In the genomic region with DNA sequence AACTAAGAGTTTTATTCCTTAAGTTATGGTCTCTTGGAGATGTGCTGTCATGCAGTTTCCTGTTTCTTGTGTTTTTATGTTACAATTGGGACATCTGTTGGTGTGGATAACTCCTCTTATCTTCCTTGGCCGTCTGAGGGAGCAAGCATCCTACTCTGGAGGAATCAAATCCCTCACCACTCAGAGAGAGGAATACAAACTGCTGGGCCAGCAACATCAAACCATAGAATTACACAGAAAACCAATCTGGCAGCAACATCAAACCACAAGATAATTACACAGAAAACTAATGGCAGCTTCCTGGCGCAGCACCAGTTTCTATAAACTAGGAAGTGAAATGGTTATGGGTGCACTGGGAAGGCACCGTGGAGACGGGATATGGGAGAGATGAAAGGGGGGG, we compare ENCODE assay signal across 39 mouse cellular contexts. TPM values are rescaled to one million over a fixed set of nuclear protein-coding genes. Genes with fewer than 3 reads are reported as not detected.
DNase-seq lines count a peak whose midpoint lies in the region; ATAC-seq and TF ChIP-seq lines count a peak whose summit lies in the region.
"Had no signal": no experiment of that assay in that cellular context is flagged by ENCODE, and none has a peak within 500 bp of the region (broad histone marks: within the 10 kb centered on the region; RNA-seq: fewer than 3 reads in every experiment).

No protein-coding gene starts in this region.

- no peaks in the 10 kb centered on the region for H3K36me3 ChIP-seq in heart, embryonic 10.5 days
- no peaks in the 10 kb centered on the region for H3K36me3 ChIP-seq in lung, embryonic 14.5 days (ENCODE audit: insufficient read depth)
- H3K36me3 ChIP-seq: heart, embryonic 15.5 days; intestine, embryonic 15.5 days; stomach, embryonic 15.5 days had no signal

- no peak overlapping the region for H3K4me3 ChIP-seq in heart, embryonic 10.5 days
- no peak overlapping the region for H3K4me3 ChIP-seq in lung, embryonic 14.5 days (ENCODE audit: low read depth, low read length)
- H3K4me3 ChIP-seq: heart, embryonic 15.5 days; intestine, embryonic 15.5 days; stomach, embryonic 15.5 days had no signal

- WGBS in heart, embryonic 10.5 days = 66% methylated on average over 4 of the region's 4 CpGs
- 41% methylated on average over 4 of the region's 4 CpGs for WGBS in lung, embryonic 14.5 days

- 0 out of 2 replicates have a peak, but pooled peaks cover 3% of the 10 kb centered on the region for H3K27me3 ChIP-seq in heart, embryonic 10.5 days (ENCODE audit: insufficient read depth, poor library complexity, severe bottlenecking)
- H3K27me3 ChIP-seq in lung, embryonic 14.5 days (ENCODE audit: insufficient read depth, low read length) = no peaks in the 10 kb centered on the region
- H3K27me3 ChIP-seq: intestine, embryonic 15.5 days; stomach, embryonic 15.5 days had no signal

- no peak for TF ChIP-seq CTCF in lung, embryonic 14.5 days (IDR thresholded peaks at IDR 0.05; ENCODE audit: low read depth)

- peak; percentile 6 for DNase-seq in heart, embryonic 10.5 days (ENCODE audit: low spot score)
- no peak for DNase-seq in heart, adult 9 months (ENCODE audit: low spot score in 2 of 2)
- peak; percentile 71 for DNase-seq in lung, embryonic 14.5 days
- DNase-seq in lung, postnatal 4 days = no peak
- peak; percentile 67 for DNase-seq in MEL-GATA-1-ER (ENCODE audit: extremely low read depth, low read depth)
- DNase-seq in right cerebral cortex, adult 2 months (ENCODE audit: low spot score in 2 of 2) = no peak
- DNase-seq in left cerebral cortex, adult 11 months (ENCODE audit: low spot score) = no peak
- DNase-seq: adrenal gland, postnatal 10 days; cerebellum, adult 11 months; cerebellum, adult 9-11 months; kidney, adult 2 months; layer of hippocampus, adult 9-11 months; liver; lung, adult 2 months; lung, postnatal 14 days; retina, postnatal 1 day; right cerebral cortex, postnatal 25 days; thymus, adult 18-20 months; thymus, postnatal 4 days had no signal

- no peaks in the 10 kb centered on the region for H3K9me3 ChIP-seq in heart, embryonic 10.5 days
- no peaks in the 10 kb centered on the region for H3K9me3 ChIP-seq in lung, embryonic 14.5 days (ENCODE audit: low read depth, low read length)
- H3K9me3 ChIP-seq: heart, embryonic 15.5 days; intestine, embryonic 15.5 days; stomach, embryonic 15.5 days had no signal

- 0 out of 2 replicates have a peak, but pooled peaks have one; percentile 60 for ATAC-seq in lung, embryonic 14.5 days (ENCODE audit: insufficient read depth)
- peak; percentile 33; the same call in 1 of the 2 replicates for ATAC-seq in granulocyte monocyte progenitor cell, adult 5-6 weeks (replicated peaks; ENCODE audit: poor library complexity, severe bottlenecking)
- ATAC-seq: CD4-positive, CD25-positive, alpha-beta regulatory T cell, adult 4 months; forebrain, embryonic 16.5 days; hindbrain, postnatal 0 days; intestine, embryonic 15.5 days; Patski had no signal

- no peaks in the 10 kb centered on the region for H3K4me1 ChIP-seq in heart, embryonic 10.5 days
- no peaks in the 10 kb centered on the region for H3K4me1 ChIP-seq in lung, embryonic 14.5 days (ENCODE audit: insufficient read depth)
- H3K4me1 ChIP-seq: heart, embryonic 15.5 days; intestine, embryonic 15.5 days; stomach, embryonic 15.5 days had no signal

- H3K4me2 ChIP-seq in lung, embryonic 14.5 days = no peak overlapping the region
- H3K4me2 ChIP-seq: heart, embryonic 15.5 days; intestine, embryonic 15.5 days; midbrain, embryonic 11.5 days; stomach, embryonic 15.5 days had no signal

- H3K27ac ChIP-seq in heart, embryonic 10.5 days = no peak overlapping the region
- no peak overlapping the region for H3K27ac ChIP-seq in lung, embryonic 14.5 days (ENCODE audit: low read depth)
- H3K27ac ChIP-seq: heart, embryonic 15.5 days; hindbrain, postnatal 0 days; intestine, embryonic 15.5 days; liver, embryonic 14.5 days; stomach, embryonic 15.5 days had no signal

- H3K9ac ChIP-seq in lung, embryonic 14.5 days = no peak overlapping the region; the same call in 1 of the 2 replicates
- H3K9ac ChIP-seq: heart, embryonic 15.5 days; intestine, embryonic 15.5 days; liver, embryonic 14.5 days; stomach, embryonic 15.5 days had no signal

RNA-seq across cellular contexts. Expression of gene Olfr12, which starts 10.6 kb away (rescaled TPM):
- not detected in 2 replicates for polyA plus RNA-seq in heart, embryonic 10.5 days (2016; fragmentation: Nextera tagmentation; extraction: Ambion mirVana)
- not detected in 2 replicates for polyA plus RNA-seq in lung, embryonic 14.5 days (2014; fragmentation: Nextera tagmentation; extraction: Ambion mirVana)
- not detected in 2 replicates for total RNA-seq in granulocyte monocyte progenitor cell, adult 5-6 weeks (2014; fragmentation: Nextera tagmentation)
- total RNA-seq in granulocyte monocyte progenitor cell, adult 5-6 weeks (2017) = not detected in 2 replicates
- total RNA-seq: adrenal gland, postnatal 10 days; gastrocnemius, adult 8-10 months; gastrocnemius, postnatal 4 days; heart, adult 8-10 months; heart, postnatal 25 days; hindbrain, postnatal 0 days; left cerebral cortex, adult 18-20 months; left cerebral cortex, postnatal 14 days; megakaryocyte, adult 5-6 weeks had no signal
- polyA plus RNA-seq: CD4-positive, CD25-positive, alpha-beta regulatory T cell, adult 4 months; forebrain, embryonic 16.5 days; heart, embryonic 15.5 days; hindbrain, postnatal 0 days; intestine, embryonic 15.5 days; kidney, adult 2 months; limb, embryonic 11.5 days; liver, embryonic 14.5 days; lung, adult 2 months; neural tube, embryonic 14.5 days; Patski; stomach, embryonic 15.5 days had no signal

RNA-seq across cellular contexts. Expression of gene Cops9, which starts 13.6 kb away (rescaled TPM):
- 310 and 346 TPM in 2 replicates for polyA plus RNA-seq in heart, embryonic 10.5 days (2016; fragmentation: Nextera tagmentation; extraction: Ambion mirVana)
- polyA plus RNA-seq in lung, embryonic 14.5 days (2014; fragmentation: Nextera tagmentation; extraction: Ambion mirVana) = 391 and 414 TPM in 2 replicates
- 215 and 239 TPM in 2 replicates for total RNA-seq in granulocyte monocyte progenitor cell, adult 5-6 weeks (2014; fragmentation: Nextera tagmentation)
- 141 and 144 TPM in 2 replicates for total RNA-seq in granulocyte monocyte progenitor cell, adult 5-6 weeks (2017)

RNA-seq across cellular contexts. Expression of gene Otos, which starts 20.4 kb away (rescaled TPM):
- 0.08 TPM in 1 of 2 replicates, not detected in the other for polyA plus RNA-seq in heart, embryonic 10.5 days (2016; fragmentation: Nextera tagmentation; extraction: Ambion mirVana)
- not detected in 2 replicates for polyA plus RNA-seq in lung, embryonic 14.5 days (2014; fragmentation: Nextera tagmentation; extraction: Ambion mirVana)
- total RNA-seq in granulocyte monocyte progenitor cell, adult 5-6 weeks (2014; fragmentation: Nextera tagmentation) = 5.3 and 7.2 TPM in 2 replicates
- total RNA-seq in granulocyte monocyte progenitor cell, adult 5-6 weeks (2017) = 2.5 TPM in 1 of 2 replicates, not detected in the other
- total RNA-seq: adrenal gland, postnatal 10 days; gastrocnemius, adult 8-10 months; heart, adult 8-10 months; heart, postnatal 25 days; hindbrain, postnatal 0 days; left cerebral cortex, adult 18-20 months; left cerebral cortex, postnatal 14 days had no signal
- polyA plus RNA-seq: heart, embryonic 15.5 days; limb, embryonic 11.5 days; lung, adult 2 months had no signal

RNA-seq across cellular contexts. Expression of gene Olfr1410, which starts 22.6 kb away (rescaled TPM):
- not detected in 2 replicates for polyA plus RNA-seq in heart, embryonic 10.5 days (2016; fragmentation: Nextera tagmentation; extraction: Ambion mirVana)
- polyA plus RNA-seq in lung, embryonic 14.5 days (2014; fragmentation: Nextera tagmentation; extraction: Ambion mirVana) = not detected in 2 replicates
- total RNA-seq in granulocyte monocyte progenitor cell, adult 5-6 weeks (2014; fragmentation: Nextera tagmentation) = not detected in 2 replicates
- not detected in 2 replicates for total RNA-seq in granulocyte monocyte progenitor cell, adult 5-6 weeks (2017)
- total RNA-seq: adrenal gland, postnatal 10 days; gastrocnemius, adult 8-10 months; gastrocnemius, postnatal 4 days; heart, adult 8-10 months; heart, postnatal 25 days; hindbrain, postnatal 0 days; left cerebral cortex, adult 18-20 months; left cerebral cortex, postnatal 14 days; megakaryocyte, adult 5-6 weeks had no signal
- polyA plus RNA-seq: CD4-positive, CD25-positive, alpha-beta regulatory T cell, adult 4 months; forebrain, embryonic 16.5 days; heart, embryonic 15.5 days; hindbrain, embryonic 11.5 days; hindbrain, postnatal 0 days; intestine, embryonic 15.5 days; kidney, adult 2 months; limb, embryonic 11.5 days; liver, embryonic 14.5 days; lung, adult 2 months; midbrain, embryonic 11.5 days; neural tube, embryonic 14.5 days; Patski; stomach, embryonic 15.5 days had no signal

RNA-seq across cellular contexts. Expression of gene Olfr1411, which starts 34.0 kb away (rescaled TPM):
- polyA plus RNA-seq in heart, embryonic 10.5 days (2016; fragmentation: Nextera tagmentation; extraction: Ambion mirVana) = not detected in 2 replicates
- polyA plus RNA-seq in lung, embryonic 14.5 days (2014; fragmentation: Nextera tagmentation; extraction: Ambion mirVana) = not detected in 2 replicates
- total RNA-seq in granulocyte monocyte progenitor cell, adult 5-6 weeks (2014; fragmentation: Nextera tagmentation) = not detected in 2 replicates
- not detected in 2 replicates for total RNA-seq in granulocyte monocyte progenitor cell, adult 5-6 weeks (2017)
- total RNA-seq: adrenal gland, postnatal 10 days; gastrocnemius, adult 8-10 months; gastrocnemius, postnatal 4 days; heart, adult 8-10 months; heart, postnatal 25 days; hindbrain, postnatal 0 days; left cerebral cortex, adult 18-20 months; left cerebral cortex, postnatal 14 days; megakaryocyte, adult 5-6 weeks had no signal
- polyA plus RNA-seq: CD4-positive, CD25-positive, alpha-beta regulatory T cell, adult 4 months; forebrain, embryonic 16.5 days; heart, embryonic 15.5 days; hindbrain, embryonic 11.5 days; hindbrain, postnatal 0 days; intestine, embryonic 15.5 days; kidney, adult 2 months; limb, embryonic 11.5 days; liver, embryonic 14.5 days; lung, adult 2 months; midbrain, embryonic 11.5 days; neural tube, embryonic 14.5 days; Patski; stomach, embryonic 15.5 days had no signal

Comparison
In these comparisons a context has a peak if more than half of its experiments do, and no peak if none do; other contexts are left out.
1. DNase-seq: peak in heart, embryonic 10.5 days (single experiment), lung, embryonic 14.5 days (single experiment) and MEL-GATA-1-ER (single experiment); none in heart, adult 9 months (0 of 2), lung, postnatal 4 days (0 of 2), right cerebral cortex, adult 2 months (0 of 2) and left cerebral cortex, adult 11 months (single experiment).